Mouse (Mus musculus) kidney, adult 2 months (tissue): ENCODE data around the gene Abca5. TPM values are rescaled to one million over a fixed set of nuclear protein-coding genes. Genes with fewer than 3 reads are reported as not detected.
"Not testable (repeated sequence)": the region's sequence is repeated elsewhere in the genome, so short reads cannot be mapped to it uniquely, and the experiment has no call there.

Experiments used
- DNase-seq: peaks from one replicate; pipeline ENCODE4 v3.0.0; 2021
- H3K27ac ChIP-seq: fragments of 200-500 bp; 2 replicates; pipeline ENCODE4 v1.5.1; 2012; ENCODE audit warnings: low read depth, low read length, control low read depth, inconsistent platforms; ENCODE audit not compliant: insufficient read depth
- H3K27me3 ChIP-seq: fragments of 200-500 bp; replicated peaks from 2 replicates; pipeline ENCODE4 v1.6.1; 2012; ENCODE audit warnings: mild to moderate bottlenecking, moderate library complexity, low read length, inconsistent platforms; ENCODE audit not compliant: control insufficient read depth, insufficient read depth
- H3K36me3 ChIP-seq: fragments of 200-500 bp; 2 replicates; pipeline ENCODE4 v1.6.1; 2012; ENCODE audit warnings: mild to moderate bottlenecking, moderate library complexity, low read length, inconsistent platforms; ENCODE audit not compliant: control insufficient read depth, insufficient read depth
- H3K4me1 ChIP-seq: fragments of 200-500 bp; 2 replicates; pipeline ENCODE4 v1.6.1; 2011; ENCODE audit warnings: low read length; ENCODE audit not compliant: control insufficient read depth, insufficient read depth
- H3K4me3 ChIP-seq: fragments of 200-500 bp; 2 replicates; pipeline ENCODE4 v1.5.1; 2011; ENCODE audit warnings: mild to moderate bottlenecking, low read depth, low read length, control low read depth; ENCODE audit not compliant: insufficient read depth
- CTCF ChIP-seq: fragments of 200-500 bp; conservative IDR thresholded peaks from 2 replicates; pipeline ENCODE4 v1.5.1; 2011; ENCODE audit warnings: low read depth, mild to moderate bottlenecking, control low read depth, low read length, moderate library complexity, mixed read lengths; ENCODE audit not compliant: insufficient read depth, insufficient read length
- POLR2A ChIP-seq: fragments of 200-500 bp; IDR thresholded peaks from one replicate; pipeline ENCODE4 v1.6.1; 2011; ENCODE audit warnings: low read depth, low read length, control low read depth
- WGBS: fragments of 180-500 bp; shearing (Covaris S2); methylation state at CpG from one replicate; pipeline ENCODE4 v1.1.7; 2018; 5-methylcytosine and 5-hydroxymethylcytosine counted together
- polyA plus RNA-seq: library from polyadenylated mRNA; depleted of rRNA; stranded (reverse); fragments of >200 nt; gene quantifications from 2 replicates; pipeline ENCODE4 v1.2.3, GENCODE M21; 2012

Abca5 gene
- polyA plus RNA-seq, 1 experiment = 2.0 TPM

DNA sequence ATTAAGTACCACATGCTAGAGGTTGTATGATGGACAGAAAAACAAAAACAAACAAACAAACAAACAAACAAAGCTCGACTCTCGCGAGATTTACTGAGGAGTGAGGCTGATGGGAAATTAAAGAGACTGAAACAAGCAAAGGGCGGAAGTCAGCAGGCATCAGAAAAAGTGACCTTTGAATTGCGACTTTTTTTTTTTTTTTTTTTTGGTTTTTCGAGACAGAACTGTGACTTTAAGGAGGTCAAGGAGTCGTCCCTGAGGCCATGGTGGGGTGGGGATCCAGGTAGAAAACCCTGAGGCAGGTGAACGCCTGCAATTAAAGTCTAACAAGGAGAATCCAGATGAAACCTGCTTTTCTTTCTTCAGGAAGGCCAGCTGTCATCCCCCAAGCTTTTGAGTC is 34.3 kb upstream of the Abca5 start:
- no peaks in the 10 kb centered on the region for H3K27me3 ChIP-seq
- H3K4me1 ChIP-seq = no peaks in the 10 kb centered on the region; the same call in 1 of the 2 replicates
- H3K4me3 ChIP-seq = no peak overlapping the region
- 45% methylated on average over 8 of the region's 8 CpGs for WGBS
- no peak for TF ChIP-seq CTCF
- TF ChIP-seq POLR2A = no peak
- no peak for DNase-seq
- H3K36me3 ChIP-seq = no peaks in the 10 kb centered on the region
- no peak overlapping the region for H3K27ac ChIP-seq

DNA sequence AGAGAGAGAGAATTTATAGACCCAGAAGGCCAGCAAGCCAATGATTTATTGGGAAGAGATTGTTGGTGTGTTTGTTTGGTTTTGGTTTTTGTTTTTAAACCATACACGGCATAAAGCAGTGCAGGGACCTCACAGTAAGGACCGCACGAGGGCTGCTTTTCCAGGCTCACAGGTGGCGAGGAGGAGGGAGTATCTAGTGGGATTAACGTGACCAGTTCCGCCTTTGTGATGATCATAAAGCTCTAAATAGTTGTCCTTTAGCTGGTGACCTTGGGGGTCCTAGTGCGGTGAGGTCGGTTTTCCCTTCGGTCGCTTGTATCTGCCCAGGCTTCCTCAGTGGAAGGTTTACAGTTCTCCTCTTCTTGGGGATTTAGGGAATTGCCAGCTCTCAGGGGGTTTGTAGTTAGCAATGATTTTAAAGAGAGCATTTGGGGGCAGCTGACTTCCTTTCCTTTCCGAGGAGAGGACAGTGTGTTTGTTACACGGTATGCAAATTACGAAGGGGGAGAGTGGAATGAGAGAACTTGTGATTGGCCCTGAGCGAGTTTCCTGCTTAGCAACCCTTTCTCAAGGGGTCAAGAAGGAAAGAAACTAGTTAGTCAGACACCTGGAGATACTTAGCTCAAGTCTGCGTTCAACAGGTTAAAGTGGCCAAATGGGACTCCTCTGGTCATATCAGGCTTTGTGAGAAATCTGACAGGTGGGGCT is 31.9 kb upstream of the Abca5 start:
- Histone ChIP-seq H3K4me1 (no peaks in the 10 kb centered on the region; the same call in 1 of the 2 replicates), H3K27me3 (no peaks in the 10 kb centered on the region), H3K27ac (peak overlapping the region; percentile 87), H3K36me3 (no peaks in the 10 kb centered on the region), H3K4me3 (peak overlapping the region; percentile 18; the same call in 1 of the 2 replicates)
- peak; percentile 70 for DNase-seq
- no peak for TF ChIP-seq POLR2A
- TF ChIP-seq CTCF = no peak
- WGBS = 14% methylated on average over 15 of the region's 15 CpGs

DNA sequence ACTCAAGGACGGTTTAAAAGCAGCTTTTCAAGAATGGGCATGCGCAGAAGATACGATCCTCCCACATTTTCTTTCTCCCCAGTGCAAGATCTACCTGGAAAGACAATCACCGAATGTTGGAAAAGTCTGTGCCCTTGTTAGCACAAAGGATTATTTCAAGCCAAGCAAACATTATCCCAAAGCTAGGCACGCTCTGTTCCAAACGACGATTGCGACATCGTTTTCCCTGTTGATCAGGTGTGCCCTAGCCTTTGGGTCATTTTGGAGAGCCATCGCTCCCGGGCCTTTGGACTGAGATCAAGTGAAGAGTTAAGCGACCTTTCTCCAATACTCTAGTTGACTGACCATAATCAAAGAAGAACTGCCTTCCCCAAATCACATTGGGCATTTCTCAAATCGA is 30.1 kb upstream of the Abca5 start:
- H3K27me3 ChIP-seq = no peaks in the 10 kb centered on the region
- no peak overlapping the region for H3K27ac ChIP-seq
- DNase-seq = peak; percentile 58
- H3K4me3 ChIP-seq = no peak overlapping the region
- no peaks in the 10 kb centered on the region; the same call in 1 of the 2 replicates for H3K4me1 ChIP-seq
- TF ChIP-seq POLR2A (no peak), CTCF (no peak)
- 88% methylated on average over 13 of the region's 13 CpGs for WGBS
- H3K36me3 ChIP-seq = no peaks in the 10 kb centered on the region

DNA sequence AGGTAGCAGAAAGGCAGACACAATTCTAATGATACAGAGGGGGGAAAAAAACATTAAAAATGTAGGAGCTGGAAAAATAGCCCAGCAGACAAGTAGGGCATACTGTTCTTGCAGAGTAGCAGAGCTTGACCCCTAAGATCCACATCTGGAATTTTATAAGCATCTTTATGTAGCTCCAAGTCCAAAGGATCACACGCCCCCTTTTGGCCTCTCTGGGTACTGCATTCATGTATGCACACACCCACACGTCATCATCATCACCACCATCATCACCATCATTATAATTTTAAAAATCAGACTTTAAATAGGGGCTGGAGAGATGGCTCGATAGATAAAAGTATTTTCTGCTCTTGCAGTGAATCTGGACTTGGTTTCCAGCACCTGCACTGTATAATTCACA is 29.4 kb upstream of the Abca5 start:
- Histone ChIP-seq H3K4me3 (no peak overlapping the region), H3K27ac (no peak overlapping the region), H3K27me3 (no peaks in the 10 kb centered on the region), H3K36me3 (no peaks in the 10 kb centered on the region), H3K4me1 (no peaks in the 10 kb centered on the region; the same call in 1 of the 2 replicates)
- WGBS = 87% methylated on average over 3 of the region's 3 CpGs
- DNase-seq = no peak
- TF ChIP-seq POLR2A (no peak), CTCF (0 out of 2 replicates have a peak, but pooled peaks have one; percentile 16)

DNA sequence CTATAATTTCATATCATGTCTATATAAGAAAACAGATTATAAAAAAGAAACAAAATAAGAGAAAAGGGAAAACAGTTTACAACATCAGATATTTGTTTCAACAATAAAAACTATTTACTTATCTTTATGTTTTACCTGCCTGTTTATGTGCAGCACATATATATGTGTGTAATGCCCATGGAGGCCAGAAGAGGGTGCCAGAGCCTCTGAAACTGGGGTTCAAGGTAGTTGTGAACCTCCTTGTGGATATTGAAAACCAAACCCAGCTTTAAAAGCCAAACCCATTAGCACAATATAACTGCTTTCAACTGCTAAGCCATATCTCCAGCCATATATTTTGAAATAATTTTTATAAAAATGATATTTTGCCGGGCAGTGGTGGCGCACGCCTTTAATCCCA is 27.5 kb upstream of the Abca5 start:
- no peak overlapping the region for H3K4me3 ChIP-seq
- peak; percentile 71 for DNase-seq
- H3K27ac ChIP-seq = no peak overlapping the region
- H3K36me3 ChIP-seq = no peaks in the 10 kb centered on the region
- WGBS = 81% methylated on average over 3 of the region's 3 CpGs
- TF ChIP-seq POLR2A (no peak), CTCF (peak; percentile 75)
- no peaks in the 10 kb centered on the region; the same call in 1 of the 2 replicates for H3K4me1 ChIP-seq
- no peaks in the 10 kb centered on the region for H3K27me3 ChIP-seq

DNA sequence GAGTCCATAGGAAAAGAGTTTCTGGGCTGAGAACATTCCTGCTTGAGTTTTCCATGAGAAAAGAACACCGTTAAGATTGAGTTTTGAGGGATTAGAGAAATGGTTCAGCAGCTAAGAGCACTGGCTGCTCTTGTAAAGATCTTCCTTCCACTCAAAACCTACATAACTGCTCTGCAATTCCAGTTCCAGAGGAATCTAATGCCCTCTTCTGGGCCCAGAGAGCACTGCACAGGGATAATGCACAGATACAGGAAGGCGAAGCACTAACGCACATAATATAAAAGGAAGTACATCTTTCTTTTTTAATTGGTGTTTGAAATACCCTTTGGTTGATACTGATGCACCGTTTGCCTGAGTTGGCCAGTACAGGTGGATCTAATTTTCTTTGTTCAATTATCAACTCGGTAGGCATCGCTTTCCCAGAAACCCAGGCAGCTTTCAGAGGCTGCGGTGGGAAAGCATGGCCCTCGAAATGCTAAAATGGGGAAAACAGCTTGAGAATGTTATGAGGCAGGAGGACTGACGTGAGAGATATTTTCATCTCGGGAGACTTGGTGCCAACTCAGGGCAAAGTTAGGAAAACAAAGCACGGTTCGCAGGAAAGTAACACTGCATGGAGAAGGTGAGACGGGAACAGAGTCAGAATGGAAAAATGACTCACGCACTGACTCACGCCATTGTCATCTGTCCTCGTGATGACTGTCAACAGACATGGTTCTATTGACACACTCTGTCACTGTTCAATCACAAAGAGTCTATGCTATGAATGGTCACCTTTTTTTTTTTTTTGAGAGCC is 20.4 kb upstream of the Abca5 start:
- no peaks in the 10 kb centered on the region for H3K36me3 ChIP-seq
- 64% methylated on average over 16 of the region's 16 CpGs for WGBS
- no peaks in the 10 kb centered on the region for H3K4me1 ChIP-seq
- DNase-seq = peak; percentile 58
- no peak overlapping the region for H3K27ac ChIP-seq
- TF ChIP-seq POLR2A (no peak), CTCF (peak; percentile 62)
- no peaks in the 10 kb centered on the region for H3K27me3 ChIP-seq
- no peak overlapping the region for H3K4me3 ChIP-seq

DNA sequence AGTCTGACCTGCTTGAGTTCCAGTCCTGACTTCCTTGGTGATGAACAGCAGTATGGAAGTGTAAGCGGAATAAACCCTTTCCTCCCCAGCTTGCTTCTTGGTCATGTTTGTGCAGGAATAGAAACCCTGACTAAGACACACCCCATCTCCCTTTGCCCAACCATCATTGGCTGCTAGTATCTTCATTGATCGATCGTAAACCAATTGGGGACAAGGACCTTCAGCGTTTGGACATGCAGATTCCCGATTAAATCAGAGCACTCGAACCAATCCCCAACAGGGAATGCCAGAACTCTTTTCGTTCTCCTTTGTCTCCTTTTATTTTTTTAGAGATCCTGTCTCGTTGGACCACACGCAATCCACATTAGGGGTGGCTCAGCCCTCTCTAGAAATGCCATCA is 17.6 kb upstream of the Abca5 start:
- not testable (repeated sequence) for H3K36me3 ChIP-seq, H3K4me1 ChIP-seq, H3K27ac ChIP-seq, H3K27me3 ChIP-seq, H3K4me3 ChIP-seq, DNase-seq
- WGBS = 88% methylated on average over 9 of the region's 9 CpGs
